Mouse (Mus musculus) erythroblast, adult 5-6 weeks (primary cell): ENCODE results near the gene Abcb6. TPM values are rescaled to one million over a fixed set of nuclear protein-coding genes. Genes with fewer than 3 reads are reported as not detected.

ENCODE experiments used
- ATAC-seq: replicated peaks from 2 replicates; pipeline ENCODE4 v1.8.0; 2016; ENCODE audit warnings: moderate number of reproducible peaks, mild to moderate bottlenecking, moderate TSS enrichment, inconsistent platforms; ENCODE audit not compliant: poor library complexity, low FRiP score, severe bottlenecking
- total RNA-seq, 2 experiments: library from RNA; stranded (forward) in 1 of 2; stranded (reverse) in 1 of 2; fragments of 150-400 nt in 1 of 2; fragments of 200-764, 138-1000 nt in 1 of 2; gene quantifications; 2 replicates each; pipeline versions ENCODE4 v1.2.3 to v1.2.4; 2015 to 2017; ENCODE audit warnings: low replicate concordance in 2 of 2

Abcb6 gene
- total RNA-seq, 2 experiments from 2014 or later = 62.9 to 78.2 TPM

DNA sequence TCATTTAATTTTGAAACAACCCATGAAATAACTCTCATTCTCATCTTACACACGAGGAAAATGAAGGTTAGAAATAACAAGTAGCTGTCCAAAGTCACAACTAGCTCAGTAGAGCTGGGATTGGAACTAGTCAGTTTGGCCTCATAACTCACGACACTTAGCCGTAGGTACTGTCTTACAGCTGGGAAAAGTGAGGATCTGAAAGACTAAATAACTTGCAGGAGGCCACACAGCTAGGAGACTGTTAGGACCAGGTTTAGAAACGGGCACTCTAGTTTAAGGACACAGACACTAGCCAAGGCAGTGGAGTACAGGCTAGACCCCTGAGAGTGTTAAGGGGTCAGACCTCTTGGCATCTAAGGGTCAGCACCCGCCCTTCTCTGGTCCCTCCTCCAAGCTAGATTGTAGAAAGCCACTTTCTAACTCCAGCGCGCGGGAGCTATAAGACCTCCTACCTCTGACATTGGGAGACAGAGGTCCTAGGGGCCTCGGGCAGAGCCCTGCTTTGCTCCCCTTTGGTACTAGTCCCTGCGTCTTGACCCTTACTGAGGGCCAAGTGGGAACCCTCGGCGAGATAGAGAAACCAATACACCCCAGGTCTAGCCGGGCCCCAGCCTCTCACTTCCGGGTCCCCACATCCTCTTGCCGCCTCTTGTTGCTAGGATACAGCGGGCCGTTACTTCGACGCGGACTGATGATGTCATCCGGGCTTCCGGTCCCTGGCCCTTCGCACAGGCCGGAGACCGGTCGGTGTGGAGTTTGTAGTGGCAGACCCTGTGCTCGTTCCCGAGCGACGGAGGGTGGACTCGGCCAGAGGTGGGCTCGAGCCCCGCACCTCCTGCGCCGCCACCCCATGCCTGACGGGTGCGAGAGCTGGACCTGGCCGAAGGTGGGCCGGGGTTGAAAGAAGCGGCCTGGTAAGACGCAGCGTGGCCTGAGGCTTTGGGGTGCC, 30.2 kb upstream of the Abcb6 start, which contains the start of the genes Glb1l and Stk16:
Gene Glb1l (minus strand): TSS at position 678 of the 952 bp plus-strand sequence.
Gene Stk16 (plus strand): TSS at position 703 of the 952 bp plus-strand sequence.
- peak; percentile 83 for ATAC-seq

DNA sequence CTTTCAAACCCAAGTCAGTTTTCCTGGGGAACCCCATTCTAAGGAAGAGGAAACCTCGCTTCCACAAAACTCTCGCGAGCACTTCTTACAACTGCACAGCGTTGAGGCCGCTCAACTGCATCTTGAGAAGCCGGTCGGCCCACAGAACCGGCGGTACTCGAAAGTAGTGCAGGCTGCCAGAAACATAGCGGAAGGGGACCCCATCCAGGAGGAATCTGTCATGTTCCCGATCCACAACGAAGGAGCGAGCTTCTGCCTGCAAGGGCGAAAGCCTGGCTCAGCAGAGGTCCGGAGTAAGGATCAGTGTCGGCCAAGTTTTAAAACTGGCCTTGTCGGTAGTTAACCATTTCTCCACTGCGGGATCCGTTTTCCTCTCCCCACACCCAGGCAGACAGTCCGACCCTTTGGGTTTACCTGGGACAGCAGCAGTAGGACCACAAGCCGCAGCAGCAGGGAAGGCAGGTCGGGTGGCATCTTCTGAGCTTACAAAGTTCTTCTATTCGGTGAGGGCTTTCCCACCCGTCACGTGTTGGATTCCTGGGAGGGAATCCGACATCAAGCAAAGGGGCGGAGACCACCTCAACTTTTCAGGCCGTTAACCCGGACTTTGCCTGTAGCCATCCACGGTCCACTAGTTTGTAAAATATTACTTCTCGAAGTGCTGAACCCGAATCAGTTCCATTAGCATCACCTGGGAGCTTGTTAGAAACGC, 28.9 kb upstream of the Abcb6 start:
- peak; percentile 29; the same call in 1 of the 2 replicates for ATAC-seq

DNA sequence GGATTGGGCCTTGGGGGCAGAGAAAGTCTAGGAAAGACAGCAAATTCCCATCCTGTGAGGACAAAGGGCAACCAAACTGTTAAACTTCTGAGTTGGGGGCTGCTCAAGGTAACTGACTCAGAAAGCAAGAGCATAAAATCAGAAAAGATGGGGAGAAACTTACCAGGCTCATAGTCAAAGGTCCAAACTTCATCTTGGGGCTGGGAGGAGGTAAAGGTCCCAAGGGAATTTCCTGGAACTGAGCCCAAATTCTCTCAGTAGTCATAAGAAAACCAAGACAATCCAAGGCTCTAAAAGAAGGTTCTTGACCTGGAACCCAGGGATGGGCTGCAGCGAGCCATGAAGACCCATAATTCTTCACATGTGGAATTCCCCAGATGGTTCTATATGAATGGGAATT, 21.0 kb upstream of the Abcb6 start:
- no peak for ATAC-seq

DNA sequence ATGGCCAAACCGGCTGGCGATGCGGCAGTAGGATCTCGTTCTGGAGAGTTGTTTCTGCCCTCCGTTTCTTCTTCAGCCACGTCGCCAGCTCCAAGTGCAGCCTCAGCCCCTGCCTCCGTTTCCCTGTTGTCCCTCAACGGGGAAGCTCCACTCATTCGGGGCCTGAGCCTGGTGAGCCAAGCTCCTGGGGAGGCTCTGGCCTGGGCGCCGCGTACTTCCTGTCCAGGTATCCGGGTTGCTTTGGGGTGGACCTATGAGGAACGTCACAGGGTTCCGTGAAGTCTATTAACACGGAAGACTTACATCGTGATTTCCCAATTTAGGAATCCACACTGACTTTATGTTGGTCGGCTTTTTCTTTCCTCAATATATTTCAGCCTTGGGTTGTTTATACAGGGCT, 12.3 kb upstream of the Abcb6 start:
- ATAC-seq = peak; percentile 48

DNA sequence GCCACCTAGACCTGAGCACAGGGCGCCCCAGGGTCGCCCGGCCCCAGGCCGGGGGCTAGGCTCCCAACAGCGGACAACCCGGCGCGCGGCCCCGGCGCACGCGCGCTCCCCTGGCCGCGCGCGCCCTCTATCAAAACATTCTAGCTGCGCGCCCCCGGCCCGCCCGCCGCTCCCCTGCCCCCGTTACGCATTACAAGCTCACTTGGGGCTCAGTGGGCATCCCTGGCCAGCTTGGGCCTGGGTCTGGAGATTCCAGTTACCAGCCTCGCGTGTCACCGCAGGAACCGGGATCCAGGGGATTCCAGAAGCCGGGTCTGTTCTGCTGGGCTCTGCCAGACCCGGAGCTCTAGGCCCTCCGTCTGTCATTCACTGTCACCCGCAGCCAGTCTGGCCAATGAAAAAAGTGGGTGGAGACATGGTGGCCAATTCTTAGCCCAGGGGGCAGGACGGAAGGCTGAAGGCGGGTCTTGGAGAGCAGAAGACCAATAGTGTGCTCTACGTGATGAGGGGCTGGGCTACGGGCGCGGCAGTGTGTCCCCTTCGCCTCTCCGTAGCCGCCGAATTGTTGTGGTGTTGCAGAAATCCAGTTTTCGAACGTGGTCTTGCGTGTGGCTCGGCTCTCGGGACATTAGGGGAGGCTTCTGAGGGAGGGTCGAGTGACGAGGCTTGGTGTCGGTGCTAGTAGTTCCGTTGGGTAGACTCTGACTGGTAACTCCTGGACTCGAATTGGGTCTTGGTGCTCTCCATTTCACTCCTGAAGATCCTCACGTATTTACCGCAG, 11.6 kb upstream of the Abcb6 start, which contains the start of the genes Ankzf1 and Atg9a:
Gene Ankzf1 (plus strand): TSS at position 530 of the 781 bp plus-strand sequence.
Gene Atg9a (minus strand): TSS at position 575 of the 781 bp plus-strand sequence.
- peak; percentile 91 for ATAC-seq

DNA sequence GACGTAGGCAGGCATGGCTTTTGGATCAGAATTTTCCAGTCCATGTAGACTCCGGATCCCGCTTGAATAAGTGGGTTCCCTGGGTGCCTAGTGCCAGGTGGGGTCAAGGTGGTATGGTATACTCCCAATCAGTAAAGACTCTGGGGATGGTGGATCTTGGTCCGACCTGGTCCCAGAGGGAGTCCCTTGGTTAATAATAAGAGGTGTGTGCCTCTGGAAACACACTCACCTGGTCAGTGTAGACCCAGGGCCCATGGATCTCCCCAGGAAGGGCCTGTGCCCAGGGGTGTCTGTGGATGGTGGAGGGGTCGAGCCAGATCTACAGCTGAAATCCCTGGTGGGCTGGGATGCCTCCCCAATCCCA, 11.0 kb upstream of the Abcb6 start:
- peak; percentile 8 for ATAC-seq

DNA sequence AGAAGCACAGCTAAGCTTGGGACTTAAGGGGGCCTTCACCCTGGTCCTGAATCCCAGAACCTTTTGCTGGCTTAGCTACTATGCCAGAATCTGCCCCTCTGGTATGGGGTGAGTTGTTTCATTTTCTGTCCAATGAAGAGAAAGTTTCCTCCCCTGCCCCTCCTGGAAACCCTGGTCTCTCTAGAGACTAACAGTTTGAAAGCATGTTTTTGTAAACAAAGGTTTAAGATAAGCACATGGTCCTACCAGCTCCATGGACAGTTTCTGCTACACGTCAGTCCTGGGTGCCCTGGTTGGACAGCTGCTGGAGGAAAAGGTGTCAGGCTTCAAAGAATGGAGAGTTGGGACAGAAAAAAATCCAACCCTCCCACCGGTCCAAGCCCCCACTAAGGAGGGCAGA, 10.4 kb upstream of the Abcb6 start:
- ATAC-seq = peak; percentile 58

DNA sequence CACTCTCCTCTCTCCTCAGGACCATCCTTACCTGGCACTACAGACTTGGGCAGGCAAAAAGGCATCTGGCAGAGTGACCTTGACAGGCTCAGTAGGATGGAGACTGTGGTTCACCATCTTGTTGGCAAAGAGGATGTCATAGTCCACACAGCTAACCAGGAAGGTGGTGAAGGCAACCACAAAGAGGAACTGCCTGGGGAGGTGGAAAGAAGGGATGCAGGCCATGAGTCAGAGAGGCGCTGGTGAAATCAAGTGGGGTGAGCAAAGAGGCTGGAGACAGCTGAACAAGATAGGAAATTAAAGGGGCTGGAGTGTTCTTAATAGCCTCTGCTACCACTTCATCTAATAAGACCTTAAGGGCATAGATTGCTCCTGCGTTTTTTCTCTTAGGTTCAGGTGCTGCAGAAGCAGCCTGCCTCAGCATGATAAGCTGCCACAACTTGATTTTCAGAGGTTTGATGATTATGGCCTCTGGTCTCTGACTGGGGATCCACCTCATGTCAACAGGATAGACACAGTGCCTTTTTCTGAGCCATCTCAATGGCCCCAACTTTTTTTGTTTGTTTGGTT, 7.8 kb upstream of the Abcb6 start:
- ATAC-seq = no peak

DNA sequence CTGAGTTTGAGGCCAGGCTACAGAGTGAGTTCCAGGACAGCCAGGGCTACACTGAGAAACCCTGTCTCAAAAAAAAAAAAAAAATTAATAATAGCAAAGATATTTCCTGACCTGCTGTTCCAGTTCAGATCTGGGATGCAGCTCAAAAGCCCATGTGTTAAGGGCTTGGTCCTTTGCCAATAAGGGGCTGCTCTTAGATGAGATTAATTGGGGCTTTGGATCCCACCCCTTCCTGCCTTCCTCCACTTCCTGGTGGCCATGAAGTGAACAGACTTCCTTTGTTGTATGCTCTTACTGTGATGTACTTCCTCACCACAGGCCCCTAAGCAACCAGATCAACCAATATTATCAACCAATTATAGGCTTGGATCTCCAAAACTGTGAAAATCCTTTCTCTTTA, 6.9 kb upstream of the Abcb6 start:
- no peak for ATAC-seq

DNA sequence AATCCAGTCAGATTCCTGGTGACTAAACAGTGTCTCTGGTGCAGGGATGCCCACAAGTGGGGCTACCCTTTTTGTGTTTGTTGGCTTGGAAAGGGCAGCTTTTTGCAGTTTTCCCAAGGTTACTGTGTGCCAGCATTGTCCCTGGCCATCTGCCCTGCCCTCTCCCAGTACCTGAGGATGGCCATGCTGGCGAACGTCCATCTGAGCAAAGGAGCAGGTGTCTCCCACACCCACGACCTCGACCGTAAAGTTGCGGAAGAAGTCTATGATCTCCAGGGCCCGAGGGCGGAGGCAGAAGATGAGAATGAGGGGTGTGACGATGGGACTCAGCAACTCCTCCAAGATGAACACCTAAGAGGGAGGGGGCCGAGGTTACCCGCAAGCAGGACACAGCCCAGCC, 5.3 kb upstream of the Abcb6 start:
- no peak for ATAC-seq

DNA sequence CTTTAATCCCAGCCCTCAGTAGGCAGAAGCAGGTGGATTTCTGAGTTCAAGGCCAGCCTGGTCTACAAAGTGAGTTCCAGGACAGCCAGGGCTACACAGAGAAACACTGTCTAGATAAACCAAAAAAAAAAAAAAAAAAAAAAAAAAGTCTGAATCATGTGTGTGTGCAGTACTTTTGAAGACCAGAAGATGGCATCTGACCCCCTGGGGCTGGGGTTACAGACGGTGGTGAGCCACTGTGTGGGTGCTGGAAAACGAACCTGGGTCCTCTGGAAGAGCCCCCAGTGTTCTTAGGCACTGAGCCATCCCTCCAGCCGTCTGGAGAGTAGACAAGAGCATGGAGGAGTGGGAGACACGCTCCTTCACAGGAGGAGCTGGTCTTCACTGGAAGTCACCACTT, 2.0 kb upstream of the Abcb6 start:
- no peak for ATAC-seq

DNA sequence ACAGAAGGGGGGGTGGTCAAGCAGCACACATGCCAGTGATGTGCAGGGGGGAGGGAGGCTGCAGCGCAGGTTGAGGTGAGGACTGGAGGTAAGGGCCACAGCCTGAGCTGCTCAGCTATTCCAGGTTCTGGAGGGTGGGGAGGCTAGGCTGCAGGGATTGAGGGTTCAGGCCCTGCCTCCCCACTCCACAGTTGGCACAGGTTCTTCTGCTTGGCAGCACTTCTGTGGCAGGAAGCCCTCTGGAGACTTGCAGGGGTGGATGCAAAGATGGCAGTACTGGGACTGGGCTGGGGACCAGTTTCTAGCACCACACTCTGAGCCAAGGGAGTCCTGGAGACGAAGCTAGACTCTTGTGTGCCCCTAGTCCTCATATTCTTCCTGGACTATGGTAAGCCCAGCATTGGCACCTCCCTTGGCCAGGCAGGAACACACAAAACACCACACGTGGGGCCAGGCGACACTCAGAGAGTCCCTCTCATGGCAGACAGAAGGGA, 1.2 kb upstream of the Abcb6 start:
- no peak for ATAC-seq

DNA sequence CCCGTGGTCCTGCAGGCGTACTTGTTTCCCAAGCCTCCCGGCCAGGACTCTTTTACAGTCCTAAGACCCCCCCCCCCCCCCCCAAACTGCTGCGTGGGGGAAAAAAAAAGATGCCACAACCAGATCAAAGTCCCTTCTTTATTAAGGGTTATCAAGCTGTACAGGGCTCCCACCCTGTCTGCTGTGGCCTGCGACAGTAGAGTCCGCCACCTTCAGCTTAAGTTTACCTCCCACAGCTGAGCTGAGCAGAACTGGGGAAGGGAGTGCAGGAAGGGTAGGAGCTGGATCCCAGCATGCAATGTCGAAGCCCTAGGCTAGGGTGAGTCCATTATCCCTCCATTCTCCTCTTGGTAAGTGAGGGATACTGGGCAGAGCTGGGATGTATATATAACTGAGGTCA, 549 bp upstream of the Abcb6 start:
- ATAC-seq = no peak

DNA sequence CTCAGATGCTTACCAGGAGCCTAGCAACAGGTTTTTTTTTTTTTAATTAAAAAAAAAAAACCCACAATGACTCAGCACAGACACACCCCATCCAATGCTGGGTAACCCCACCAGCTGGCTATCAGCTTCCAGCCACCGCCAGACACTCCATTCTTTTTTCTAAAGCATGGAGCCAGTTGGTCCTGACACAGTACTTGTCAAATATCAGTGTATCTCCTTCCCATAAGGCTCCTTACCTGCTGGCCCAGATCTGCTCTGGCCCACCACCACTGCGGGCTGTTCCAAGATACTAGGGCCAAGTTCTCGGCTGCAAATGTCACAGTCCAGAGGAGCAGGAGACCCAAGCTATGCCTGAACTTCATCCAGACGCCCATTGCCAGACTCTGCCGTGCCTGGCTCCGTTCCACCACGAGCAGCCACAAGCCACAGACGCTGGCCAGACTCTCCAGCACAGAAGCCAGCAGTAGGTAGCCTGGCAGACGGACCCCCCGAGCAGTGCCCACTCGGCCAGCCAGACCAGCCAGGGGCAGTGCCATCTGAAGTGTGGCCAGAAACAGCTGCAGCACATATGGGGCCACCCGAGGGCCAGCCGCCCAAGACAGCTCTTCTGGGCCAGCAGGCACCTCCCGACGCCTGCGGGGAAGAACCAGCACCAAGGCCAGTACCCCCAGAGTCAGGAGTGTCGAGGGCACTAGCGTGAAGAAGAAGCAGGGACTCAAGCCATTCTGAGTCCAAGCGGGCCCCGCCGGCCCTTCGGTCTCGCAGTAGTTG, 673 bp downstream of the Abcb6 start:
- ATAC-seq = peak; percentile 70

DNA sequence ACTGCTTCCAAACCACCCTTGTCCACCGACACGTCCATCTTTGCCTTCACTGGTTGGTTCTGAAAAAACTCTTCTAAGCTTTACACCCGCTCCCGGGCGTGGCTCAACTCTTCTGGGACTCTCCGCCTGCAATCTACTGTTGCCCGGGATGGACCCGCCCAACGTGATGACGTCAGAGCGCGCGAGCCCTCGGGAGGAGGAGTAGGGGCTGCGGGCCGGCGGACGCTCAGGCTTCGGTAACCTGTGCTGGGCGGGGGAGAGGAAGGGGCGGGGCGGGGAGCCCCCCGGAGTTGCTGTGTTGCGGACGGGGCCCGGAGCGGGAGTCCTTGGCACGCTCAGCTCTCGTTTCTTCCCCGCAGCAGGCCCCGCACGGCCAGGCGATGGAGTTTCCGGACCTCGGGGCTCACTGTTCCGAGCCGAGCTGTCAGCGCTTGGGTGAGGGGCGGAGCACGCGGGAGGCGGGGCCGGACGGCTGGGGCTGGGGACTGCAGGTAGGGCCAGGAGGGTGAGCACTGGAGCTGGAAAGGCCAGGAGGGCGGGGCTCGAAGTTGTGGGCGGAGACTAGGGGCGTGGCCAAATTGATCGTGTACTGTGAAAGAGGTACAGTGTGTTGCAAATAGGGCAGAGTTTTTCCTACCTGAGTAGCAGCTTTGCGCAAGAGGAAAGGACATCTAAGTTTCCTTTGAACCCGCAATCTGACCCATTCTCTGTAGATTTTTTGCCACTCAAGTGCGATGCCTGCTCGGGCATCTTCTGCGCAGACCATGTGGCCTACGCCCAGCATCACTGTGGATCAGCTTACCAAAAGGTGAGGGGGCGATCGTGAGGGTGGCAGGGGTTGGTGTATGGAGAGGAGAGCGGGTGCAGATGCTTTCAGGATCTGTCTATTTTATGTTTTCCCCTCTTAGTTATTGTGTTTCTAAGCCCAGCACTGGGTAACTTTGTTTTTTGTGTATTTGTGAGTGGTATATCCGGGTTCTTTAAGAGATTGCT, 11.4 kb downstream of the Abcb6 start, which contains the start of gene Zfand2b:
Gene Zfand2b (plus strand): TSS at position 175 of the 993 bp plus-strand sequence.
- peak; percentile 91 for ATAC-seq

DNA sequence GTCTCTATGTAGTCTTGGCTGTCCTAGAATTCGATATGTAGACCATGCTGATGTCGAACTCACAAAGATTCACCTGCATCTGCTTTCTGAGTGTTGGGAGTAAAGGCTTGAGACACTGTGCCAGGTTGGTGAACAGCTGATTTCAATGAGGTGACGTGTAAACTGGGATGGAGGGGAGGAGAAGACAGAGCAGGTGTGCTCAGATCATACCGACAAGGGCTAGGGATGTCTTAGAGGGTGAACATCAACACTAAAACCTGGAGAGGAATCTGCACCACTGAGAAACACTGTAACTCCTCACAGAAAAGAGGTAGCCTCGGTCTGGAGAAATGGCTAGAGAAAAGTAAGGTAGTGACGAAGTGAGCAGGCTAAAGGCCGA, 12.1 kb downstream of the Abcb6 start:
- ATAC-seq = peak; percentile 50

DNA sequence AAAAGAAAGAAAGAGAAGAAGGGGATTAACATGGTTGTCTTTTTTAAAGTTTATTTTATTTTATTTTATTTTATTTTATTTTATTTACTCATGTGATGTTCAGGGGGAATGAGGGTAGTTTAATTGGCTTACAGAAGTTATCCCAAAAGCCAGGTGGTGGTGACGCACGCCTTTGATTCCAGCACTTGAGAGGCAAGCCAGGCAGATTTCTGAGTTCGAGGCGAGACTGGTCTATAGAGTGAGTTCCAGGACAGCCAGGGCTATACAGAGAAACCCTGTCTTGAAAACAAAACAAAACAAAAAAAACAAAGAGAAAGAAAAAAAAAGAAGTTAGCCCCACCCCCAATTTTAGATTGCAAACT, 20.0 kb downstream of the Abcb6 start:
- no peak for ATAC-seq
